Mouse (Mus musculus): ENCODE results near the gene Pcbp4.

Pcbp4 gene

DNA sequence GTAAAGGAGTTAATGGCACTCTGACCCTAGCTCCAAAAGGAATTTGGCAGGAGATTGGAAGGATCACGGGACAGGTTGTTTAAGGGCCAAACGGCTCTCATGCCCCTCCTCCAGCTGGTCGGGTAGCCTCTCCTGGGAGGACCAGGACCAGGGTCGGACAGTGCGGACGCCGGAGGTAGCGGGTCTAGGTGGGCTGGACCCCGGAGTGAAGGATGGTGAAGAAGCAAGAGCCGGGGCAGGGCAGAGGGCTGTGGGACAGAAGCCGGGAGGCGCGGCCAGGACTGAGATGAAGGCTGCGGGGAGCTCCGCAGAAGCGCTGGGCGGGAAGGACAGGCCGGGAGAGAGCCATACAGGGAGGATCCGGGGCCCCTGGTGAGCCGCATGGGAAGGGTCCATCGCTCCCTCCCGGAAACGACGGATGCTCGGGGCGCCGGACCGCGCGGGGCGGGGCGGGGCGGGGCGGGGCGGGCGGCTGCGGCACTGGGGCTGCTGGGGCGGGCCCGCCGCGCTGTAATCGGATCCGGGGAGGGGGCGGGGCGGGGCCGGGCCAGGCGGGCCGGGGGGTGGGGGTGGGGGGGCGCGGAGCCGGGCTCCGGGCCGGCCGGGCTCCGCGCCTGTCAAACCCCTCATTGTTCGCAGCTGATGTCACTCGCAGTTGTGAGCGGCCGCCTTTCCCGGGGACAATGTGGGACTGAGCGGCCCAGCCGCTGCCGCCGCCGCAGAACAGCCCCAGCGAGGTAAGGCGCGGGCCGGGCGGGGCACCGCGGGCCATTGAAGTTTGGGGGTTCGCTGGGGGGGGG is at the start of gene Pcbp4:
Pcbp4 (plus strand) TSS at position 21 of the 800 bp plus-strand sequence.
- no peak for DNase-seq (ENCODE audit: low spot score)

DNA sequence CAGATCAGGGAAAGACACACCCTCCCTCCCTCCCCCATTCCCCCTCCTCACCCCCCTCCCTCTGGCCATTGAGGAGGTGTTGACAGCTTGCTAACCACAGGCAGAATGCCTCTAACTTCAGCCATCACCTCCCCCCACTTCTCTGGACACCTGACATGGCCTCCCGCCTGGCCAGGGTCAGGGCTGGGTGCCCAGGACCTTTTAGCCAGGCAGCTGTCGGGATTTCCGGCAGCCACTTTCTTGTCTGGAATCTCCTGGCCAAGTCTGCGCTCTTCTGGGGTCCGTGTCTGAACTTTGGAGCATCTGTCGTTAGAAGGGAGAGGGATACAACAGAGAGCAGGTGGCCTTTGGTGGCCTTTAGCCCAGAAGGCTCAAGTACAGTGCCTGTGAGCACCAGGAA is 47.8 kb upstream of the Pcbp4 start:
- no peak for DNase-seq (ENCODE audit: low spot score)

DNA sequence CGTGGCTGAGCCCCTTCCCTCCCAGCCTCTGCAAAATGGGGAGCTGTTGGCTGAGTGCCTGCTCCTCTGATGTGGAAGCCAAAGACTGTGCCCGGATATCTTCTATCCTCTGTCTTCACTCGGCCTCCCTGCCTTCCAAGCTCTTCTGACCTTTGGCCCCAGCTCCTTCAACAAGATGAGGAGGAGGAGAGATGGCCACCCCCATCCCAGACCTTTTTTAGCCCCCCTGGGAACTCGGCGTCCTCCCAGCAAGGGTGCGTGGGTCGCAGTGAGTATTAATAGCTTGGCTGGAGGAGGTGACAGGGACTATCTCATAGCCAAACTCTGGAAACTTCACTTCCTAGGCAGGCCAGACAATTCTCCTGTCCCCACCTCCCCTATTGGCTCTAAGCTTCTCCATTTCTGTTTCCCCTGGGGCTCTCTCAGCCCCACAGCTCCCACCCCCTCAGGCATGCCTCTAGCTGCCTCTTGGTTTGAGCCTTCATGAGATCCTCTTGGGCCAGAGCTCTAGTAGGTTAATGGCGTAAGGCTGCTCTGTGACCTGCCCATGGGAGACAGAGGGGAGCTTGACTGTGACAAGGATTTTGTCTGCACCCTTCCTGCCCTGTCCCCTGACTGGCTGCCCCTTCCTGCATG is 46.5 kb upstream of the Pcbp4 start:
- DNase-seq (ENCODE audit: low spot score): no peak

DNA sequence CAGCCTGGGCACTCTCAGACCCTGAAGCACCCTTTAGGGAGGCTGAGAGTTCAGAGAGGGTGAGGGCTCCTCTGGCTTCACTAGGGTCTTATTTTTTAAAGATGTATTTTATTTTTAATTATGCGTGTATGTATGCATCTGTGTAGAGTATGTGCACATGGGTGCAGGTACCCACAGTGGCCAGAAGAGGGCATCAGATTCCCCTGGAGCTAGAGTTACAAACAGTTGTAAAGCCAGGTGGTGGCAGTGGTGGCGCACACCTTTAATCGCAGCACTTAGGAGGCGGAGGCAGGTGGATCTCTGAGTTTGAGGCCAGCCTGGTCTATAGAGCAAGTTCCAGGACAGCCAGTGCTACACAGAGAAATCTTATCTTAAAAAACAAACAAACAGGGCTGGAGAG is 44.0 kb upstream of the Pcbp4 start:
- no peak for DNase-seq (ENCODE audit: low spot score)

DNA sequence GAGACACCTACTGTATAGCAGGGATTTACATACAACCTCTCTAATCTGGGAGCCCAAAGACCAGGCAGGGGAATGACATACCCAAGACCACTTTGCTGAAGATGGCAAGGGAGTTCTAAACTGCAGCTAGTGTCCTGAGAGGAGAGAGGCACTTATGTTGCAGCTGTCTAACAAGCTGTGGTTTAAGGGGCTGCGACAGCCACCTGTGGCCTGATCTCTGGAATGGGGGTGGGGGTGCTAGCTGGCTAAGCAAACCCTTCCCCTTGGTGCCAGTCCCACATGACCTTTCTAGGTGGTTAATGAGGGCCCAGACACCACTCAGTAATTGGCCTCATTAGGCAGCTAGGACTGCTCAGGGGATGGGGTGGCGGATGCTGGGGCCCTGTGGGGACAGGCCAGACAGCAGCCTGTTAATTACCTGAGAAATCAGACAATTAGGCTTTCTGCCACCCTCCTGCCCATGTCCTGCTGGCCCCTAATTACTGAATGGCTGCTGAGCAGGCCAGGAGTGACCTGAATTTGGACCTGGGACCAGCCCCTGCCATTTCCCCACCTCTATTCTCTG is 42.9 kb upstream of the Pcbp4 start:
- DNase-seq (ENCODE audit: low spot score): no peak

DNA sequence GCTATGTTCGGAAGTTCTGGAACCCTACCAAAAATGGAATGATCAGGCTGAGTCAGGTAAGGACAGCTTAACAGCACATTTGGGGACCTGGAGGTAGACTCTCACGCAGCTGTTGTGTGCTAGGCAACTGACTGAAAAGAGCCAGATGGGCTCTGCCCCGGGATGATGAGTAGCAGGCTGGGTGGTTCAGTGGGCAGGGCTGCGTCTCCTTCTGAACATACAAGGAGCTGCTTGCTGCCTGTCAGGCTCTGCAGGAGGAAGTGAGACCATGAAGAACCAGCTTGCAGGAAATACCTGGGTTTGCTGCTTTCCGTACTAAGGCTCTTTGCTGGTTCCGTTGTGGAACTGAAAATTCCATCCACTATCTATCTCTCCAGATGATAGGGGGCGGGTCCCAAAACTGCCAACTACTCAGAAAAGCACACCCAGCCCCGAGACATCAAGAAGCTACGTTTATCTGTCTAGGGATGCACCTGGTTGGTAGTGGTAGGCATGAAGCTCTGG is 41.9 kb upstream of the Pcbp4 start:
- no peak for DNase-seq (ENCODE audit: low spot score)

DNA sequence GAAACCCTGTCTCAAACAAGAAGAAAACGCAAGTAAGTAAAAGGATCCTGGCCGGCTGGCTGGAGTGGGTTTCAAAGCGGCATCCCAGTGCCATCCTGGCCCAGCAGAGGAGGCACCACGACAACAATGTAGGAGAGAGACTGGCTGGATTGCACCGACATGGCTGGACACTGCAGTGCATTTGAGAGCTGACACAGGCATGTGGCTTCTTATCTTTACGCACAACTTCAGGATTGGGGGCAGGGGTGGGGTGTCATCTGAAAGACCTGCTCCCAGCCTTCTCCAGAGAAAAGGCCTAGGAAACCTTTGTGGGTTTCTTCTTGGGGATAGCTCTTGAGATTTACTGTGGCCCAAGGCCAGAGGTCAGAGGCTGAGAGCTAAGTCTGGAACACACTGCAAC is 41.4 kb upstream of the Pcbp4 start:
- DNase-seq (ENCODE audit: low spot score): no peak

DNA sequence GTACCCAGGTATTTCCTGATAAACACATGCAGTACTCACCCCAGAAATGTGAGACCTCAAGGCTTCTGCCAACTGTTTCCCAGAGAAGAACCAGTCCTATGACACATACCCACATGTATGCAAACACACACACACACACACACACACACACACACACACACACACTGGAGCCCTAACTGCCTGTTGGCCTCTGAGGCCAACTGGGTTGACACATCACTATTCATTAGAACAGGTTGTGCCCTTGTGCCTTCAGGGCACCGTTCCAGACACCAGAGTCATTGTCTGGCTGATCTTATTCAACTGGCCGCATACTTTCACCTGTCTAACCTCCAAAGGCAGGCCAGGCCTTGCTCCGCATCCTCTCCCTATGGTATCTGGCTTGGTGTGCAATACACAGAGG is 40.9 kb upstream of the Pcbp4 start:
- no peak for DNase-seq (ENCODE audit: low spot score)

DNA sequence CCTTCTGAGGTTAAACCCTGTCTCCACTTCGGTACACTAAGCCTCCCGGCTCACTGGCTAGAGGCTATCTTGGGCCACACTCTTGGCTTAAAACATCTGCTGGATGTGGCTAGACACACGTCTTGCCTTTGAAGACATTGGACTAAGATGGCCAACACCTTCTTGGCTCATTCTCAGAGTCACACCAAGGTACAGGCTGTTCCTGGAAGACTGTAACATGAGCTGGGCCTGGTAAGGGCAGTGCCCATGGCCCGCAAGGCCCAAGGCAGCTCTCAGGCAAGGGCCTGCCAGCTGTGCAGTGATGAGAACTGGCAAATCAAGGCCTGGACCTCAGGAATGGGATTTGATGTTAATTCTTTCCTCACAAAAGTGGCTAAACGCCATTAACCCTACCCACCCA is 39.5 kb upstream of the Pcbp4 start:
- DNase-seq (ENCODE audit: low spot score): no peak

DNA sequence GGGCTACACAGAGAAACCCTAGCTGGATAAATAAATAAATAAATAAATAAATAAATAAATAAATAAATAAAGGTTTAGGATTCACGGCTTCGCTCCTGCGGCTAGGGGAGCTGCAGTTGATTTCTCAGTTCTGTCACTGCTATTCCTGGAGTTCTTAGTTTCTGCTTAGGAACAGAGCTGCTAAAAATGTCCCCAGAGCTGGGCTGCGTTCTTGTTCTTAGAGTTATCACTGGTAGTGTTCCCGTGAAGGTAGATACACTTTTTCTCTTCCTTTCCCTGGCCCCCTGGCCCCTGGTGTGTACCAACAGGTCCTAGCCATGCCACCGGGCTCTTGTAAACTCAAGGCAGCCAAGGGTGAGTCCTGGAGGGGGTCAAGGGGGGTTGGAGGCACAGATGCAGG is 36.3 kb upstream of the Pcbp4 start:
- no peak for DNase-seq (ENCODE audit: low spot score)

DNA sequence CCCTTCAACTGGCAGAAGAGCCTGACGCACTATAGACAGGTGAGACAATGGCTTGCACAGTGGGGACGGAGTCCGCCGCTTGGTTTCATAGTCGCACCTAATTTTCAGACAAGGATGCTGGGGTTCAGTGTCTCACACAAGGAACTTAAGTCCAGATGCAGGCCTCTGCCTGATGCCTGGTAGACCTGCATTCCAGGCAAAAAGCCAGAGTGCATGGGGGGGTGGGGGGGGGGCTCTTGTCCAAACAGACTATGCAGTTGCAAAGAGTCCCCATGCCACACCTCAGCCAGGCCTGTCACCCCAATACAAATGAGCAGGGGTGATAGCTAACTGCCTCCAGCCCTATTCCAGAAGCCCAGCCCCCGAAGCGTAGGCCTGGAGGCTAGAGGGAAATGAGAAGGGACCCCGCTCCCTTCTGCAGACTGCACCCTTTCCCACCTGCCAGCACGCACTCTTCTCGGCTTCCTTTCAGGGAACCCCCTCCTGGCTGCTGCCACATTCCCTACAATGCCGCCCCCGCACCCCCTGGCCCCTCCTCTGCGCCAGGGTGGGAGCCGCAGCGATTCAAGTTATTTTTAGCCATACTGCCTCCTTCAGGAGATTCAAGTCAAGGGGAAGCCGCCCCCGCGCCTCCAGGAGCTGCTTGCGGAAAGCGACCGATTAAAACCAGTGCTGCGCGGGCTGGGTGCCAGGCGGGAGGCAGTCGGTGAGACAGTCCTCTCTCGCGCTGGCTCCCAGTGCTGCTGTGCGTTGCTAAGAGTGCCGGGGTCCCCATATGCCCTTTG is 35.1 kb upstream of the Pcbp4 start:
- DNase-seq (ENCODE audit: low spot score): peak; percentile 36

DNA sequence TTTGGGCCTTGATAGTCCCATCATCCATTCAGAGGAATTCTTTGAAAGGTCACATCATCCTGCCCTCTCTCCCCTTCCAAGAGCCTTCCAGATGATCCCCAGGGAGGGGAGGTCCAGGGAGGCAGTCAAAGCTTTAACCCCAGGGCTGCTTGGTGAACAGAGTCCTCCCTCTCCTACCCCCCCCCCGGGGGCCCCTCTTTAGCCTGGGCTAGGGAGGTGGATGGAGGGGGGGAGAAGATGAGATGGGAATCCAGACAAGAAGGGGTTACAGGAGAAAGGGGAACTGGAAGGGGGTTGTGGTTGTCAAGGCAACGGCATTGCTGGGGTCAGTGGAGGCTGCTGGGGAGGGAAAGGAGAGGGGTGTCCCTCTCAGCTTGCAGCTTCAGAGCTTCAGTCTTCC is 32.5 kb upstream of the Pcbp4 start:
- DNase-seq (ENCODE audit: low spot score): no peak

DNA sequence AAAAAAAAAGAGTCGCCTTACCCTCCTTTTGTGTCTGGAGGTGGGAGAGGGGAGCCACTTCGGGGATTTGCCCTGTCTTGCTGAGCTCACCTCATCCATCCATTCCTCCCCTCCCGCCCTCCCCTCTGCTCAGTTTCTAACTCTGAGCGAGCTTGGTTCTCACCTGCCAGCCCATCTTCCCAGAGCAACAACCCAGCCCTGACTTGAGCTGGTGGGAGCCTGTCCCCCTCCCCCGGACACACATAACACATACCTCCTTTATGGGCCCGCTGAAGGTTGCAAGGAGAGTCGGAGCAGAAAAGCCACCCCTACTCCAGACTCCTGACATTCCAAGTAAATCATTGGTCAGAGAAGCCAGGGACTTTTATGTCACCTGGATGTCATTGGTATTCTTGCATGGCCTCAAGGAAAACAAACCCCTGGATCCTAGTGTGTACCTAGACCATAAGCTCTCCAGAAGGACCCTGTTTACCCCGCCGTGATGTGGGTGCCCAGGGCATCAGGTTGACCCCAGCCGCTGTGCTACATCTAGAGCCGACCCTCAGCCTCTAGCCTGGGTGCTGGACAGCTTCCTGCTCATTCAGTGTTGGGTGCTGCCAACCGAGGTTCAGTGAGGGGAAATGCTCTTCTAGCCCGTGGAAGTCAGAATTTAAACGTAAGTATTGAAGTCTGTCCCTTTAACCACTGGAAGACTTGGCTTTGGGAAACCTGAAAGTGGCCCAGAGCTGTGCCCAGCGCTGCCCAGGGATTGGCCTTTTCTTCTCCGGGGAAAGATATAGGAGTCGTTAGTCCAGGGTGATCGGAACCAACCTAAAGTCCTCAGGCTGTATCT is 31.8 kb upstream of the Pcbp4 start:
- no peak for DNase-seq (ENCODE audit: low spot score)

DNA sequence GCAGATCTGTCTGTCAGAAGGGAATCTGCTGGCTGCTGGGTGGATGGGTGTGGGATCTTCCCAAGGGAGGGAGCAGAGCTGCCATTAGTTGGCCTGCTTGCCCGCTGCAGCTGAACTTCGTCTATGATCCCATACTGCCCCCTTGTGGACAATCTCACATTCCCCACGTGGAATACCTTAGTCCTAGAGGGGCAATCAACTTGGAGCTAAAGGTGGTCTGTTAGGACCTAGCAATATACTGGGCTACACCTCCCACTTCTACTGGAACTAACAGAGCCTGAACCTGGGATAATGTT is 31.3 kb upstream of the Pcbp4 start:
- peak; percentile 64 for DNase-seq (ENCODE audit: low spot score)

DNA sequence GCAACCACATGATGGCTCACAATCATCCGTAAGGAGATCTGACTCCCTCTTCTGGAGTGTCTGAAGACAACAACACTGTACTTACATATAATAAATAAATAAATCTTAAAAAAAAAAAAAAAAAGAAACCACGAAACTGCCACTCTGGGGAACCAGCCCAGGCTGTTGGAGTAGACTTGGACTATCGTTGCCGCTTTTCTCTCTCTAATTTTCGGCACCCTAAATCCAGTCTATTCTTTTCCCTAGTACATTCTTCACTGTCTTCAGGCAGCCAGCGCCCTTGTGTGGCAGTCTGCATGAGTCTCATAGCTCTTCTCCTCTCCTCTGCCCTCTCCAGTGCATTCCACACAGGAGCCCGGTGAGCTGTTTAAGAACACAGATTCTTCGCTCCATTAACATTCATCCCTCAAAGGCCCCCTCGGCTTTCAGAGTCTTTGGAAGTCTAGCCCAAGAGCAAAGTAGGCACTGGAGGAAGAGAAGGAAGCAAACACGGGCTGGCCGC is 24.3 kb upstream of the Pcbp4 start:
- no peak for DNase-seq (ENCODE audit: low spot score)

DNA sequence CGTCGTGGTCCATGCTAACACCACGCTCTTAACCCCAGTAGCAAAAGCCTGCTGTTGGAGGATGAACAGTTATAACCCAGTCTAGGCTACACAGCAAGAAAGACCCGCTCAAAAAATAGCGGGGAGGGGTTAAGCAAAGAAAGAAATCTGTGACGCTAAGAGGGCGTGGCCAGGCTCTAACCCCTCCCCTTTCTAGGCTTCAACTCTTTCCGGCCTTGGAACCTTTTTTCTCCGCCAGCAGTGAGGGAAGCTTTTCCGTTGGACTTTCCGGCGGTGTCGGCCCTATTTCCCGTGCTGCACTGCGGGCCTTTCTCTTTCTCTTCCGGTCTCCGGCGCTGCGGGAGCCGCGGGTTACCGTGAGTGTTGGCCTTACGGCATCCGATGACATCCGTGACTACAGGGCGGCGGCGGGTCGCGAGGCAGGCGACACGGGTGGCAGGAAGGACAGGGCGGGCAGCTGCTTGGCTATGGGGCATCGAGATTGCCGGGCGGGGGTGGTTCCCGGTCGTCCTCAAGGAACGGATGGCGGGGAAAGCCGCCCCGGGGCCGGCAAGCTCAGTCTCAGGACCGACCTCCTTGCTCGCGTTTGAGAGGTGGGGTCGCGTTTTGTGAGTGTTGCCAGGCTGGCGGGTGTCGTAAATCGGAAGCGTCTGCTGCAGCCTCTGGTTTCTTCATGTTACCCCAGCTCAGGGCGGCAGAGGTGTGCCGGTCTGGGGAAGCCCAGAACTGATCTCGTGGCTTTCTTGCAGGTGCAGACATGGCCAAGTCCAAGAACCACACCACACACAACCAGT is 23.7 kb upstream of the Pcbp4 start, which contains the start of gene Rpl29:
Rpl29 (plus strand) TSS at position 234 of the 794 bp plus-strand sequence.
- DNase-seq (ENCODE audit: low spot score): peak; percentile 85

DNA sequence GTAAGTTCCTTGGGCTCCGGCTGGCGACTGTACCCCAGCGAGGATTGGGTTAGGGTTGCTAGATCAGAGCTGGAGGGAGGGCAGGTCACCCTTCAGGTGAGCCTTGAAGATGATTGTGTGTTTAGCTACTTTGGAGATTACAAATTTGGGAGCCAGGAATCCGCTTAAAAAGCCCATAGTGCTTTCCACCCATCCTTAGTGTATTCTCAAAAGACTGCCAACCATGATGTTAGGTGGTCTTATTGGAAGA is 23.2 kb upstream of the Pcbp4 start:
- DNase-seq (ENCODE audit: low spot score): no peak

DNA sequence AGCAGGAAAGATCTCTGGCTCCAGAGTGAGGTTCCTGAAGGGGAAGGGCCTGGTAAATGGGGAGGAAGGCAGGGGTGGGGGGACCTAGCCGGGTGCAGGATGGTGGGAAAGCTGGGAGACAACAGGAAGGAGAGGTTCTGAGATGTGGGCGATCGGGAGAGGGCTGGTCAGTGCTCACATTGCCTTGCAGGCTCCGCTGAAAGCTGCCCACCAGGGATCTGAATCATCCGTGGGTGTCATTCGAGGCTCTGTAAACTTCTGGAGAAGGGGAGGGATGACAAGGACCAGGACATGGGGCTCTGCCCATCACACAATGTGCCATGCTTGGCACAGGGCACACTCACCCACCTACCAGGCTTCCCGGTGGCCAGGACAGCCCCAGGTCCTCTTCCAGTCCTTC is 19.7 kb upstream of the Pcbp4 start:
- no peak for DNase-seq (ENCODE audit: low spot score)

DNA sequence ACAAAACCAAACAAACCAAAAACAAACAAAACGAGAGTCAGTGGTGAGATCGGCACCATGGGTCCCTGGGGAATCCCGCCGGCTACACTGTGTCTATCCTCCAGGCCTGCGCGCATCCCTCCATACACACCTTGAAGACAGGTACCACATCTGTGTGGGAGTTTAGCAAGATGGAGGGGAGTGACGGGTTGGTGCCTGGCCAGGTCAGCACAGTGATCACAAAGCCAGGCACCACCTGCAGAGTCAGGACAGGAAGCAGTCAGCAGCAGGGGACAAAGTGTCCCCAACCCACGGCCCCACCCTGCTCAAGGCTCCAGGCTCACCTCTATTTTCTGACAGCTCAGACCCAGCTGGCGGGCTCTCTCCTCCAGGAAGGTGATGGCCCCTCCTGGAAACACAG is 16.5 kb upstream of the Pcbp4 start:
- DNase-seq (ENCODE audit: low spot score): no peak

DNA sequence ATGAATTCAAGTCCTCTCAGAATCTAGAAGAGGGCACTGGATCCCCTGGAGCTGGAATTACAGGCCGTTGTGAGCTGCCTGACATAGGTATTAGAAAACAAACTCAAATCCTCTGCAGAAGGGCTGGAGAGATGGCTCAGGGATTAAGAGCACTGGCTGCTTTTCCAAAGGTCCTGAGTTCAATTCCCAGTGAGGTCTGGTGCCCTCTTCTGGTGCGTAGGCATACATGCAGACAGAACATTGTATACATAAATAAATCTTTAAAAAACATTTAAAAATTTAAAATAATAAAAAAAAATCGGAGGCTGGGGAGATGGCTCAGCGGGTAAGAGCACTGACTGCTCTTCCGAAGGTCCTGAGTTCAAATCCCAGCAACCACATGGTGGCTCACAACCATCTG is 10.4 kb upstream of the Pcbp4 start:
- DNase-seq (ENCODE audit: low spot score): no peak

DNA sequence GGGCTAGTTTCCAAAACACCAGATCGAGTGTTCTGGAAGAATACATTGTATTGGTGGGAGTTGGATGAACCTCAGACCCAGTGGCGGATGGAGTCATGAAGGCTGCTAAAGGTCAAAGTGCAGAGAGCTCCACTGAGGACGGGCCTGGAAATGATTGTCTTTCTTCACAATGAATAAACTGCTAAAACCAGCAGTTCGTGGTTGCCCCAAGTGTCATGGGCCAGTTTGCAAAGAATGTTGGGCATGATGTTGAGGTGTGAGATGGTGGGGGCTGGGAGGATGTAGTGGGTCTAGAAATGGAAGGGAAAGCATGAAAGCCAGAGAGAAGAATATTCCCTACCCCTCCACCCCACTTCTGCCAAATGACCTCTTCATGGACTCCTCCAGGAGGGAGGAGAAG is 8.3 kb upstream of the Pcbp4 start:
- no peak for DNase-seq (ENCODE audit: low spot score)

Data from urinary bladder, postnatal 10 days (tissue).